Mouse (Mus musculus) G1E (cell line): ENCODE data around the gene Srrm4.

ENCODE experiments used
- CTCF ChIP-seq: IDR thresholded peaks from 2 replicates; pipeline ENCODE4 v1.5.1; 2012; ENCODE audit warnings: low read depth, low read length, inconsistent platforms, mixed read lengths
- POLR2AphosphoS5 ChIP-seq: IDR thresholded peaks from 2 replicates; pipeline ENCODE4 v1.6.1; 2012; ENCODE audit warnings: low read depth, low read length, inconsistent platforms; ENCODE audit not compliant: insufficient replicate concordance
- TAL1 ChIP-seq: conservative IDR thresholded peaks from 2 replicates; pipeline ENCODE4 v1.6.1; 2012; ENCODE audit warnings: low read depth, low read length, inconsistent platforms, mixed read lengths

GRCm38 (mm10) chr5:116432871-116433270, 158.7 kb downstream of the Srrm4 start:
- no peak for TF ChIP-seq POLR2AphosphoS5
- TF ChIP-seq CTCF, result no peak
- no peak for TF ChIP-seq TAL1
